Mouse (Mus musculus) embryonic facial prominence, embryonic 15.5 days (tissue): ENCODE data around the gene Atg16l1. TPM values are rescaled to one million over a fixed set of nuclear protein-coding genes. Genes with fewer than 3 reads are reported as not detected.

Source experiments
- ATAC-seq: fragments of 200-750 bp; cut with Nextera tagmentation; 2 replicates; pipeline ENCODE4 v1.8.0; 2017; ENCODE audit warnings: low read depth, moderate TSS enrichment; ENCODE audit not compliant: insufficient number of reproducible peaks, low FRiP score, low TSS enrichment
- H3K27ac ChIP-seq: fragments of 300-500 bp; sonication (generic); replicated peaks from 2 replicates; pipeline ENCODE4 v1.5.1; 2015; ENCODE audit warnings: mild to moderate bottlenecking, inconsistent platforms
- H3K27me3 ChIP-seq: fragments of 300-500 bp; sonication (generic); 2 replicates; pipeline ENCODE4 v1.6.1; 2015; ENCODE audit warnings: inconsistent platforms
- H3K36me3 ChIP-seq: fragments of 300-500 bp; sonication (generic); 2 replicates; pipeline ENCODE4 v1.6.1; 2015; ENCODE audit warnings: mild to moderate bottlenecking, inconsistent platforms
- H3K4me1 ChIP-seq: fragments of 300-500 bp; sonication (generic); 2 replicates; pipeline ENCODE4 v1.6.1; 2015; ENCODE audit warnings: inconsistent platforms
- H3K4me2 ChIP-seq: fragments of 300-500 bp; sonication (generic); replicated peaks from 2 replicates; pipeline ENCODE4 v1.6.1; 2015; ENCODE audit warnings: mild to moderate bottlenecking, inconsistent platforms
- H3K4me3 ChIP-seq: fragments of 300-500 bp; sonication (generic); replicated peaks from 2 replicates; pipeline ENCODE4 v1.5.1; 2015; ENCODE audit warnings: mild to moderate bottlenecking, inconsistent platforms
- H3K9ac ChIP-seq: fragments of 300-500 bp; sonication (generic); 2 replicates; pipeline ENCODE4 v1.6.1; 2015; ENCODE audit warnings: inconsistent platforms
- H3K9me3 ChIP-seq: fragments of 300-500 bp; sonication (generic); replicated peaks from 2 replicates; pipeline ENCODE4 v1.6.1; 2016; ENCODE audit warnings: inconsistent platforms
- WGBS: fragments of 180-500 bp; shearing (Covaris S2); methylation state at CpG from one replicate; pipeline ENCODE4 v1.1.7; 2015; 5-methylcytosine and 5-hydroxymethylcytosine counted together
- polyA plus RNA-seq: library from polyadenylated mRNA; unstranded; fragments of >200 nt; fragmentation: Nextera tagmentation; extraction: Ambion mirVana; gene quantifications from 2 replicates; pipeline ENCODE4 v1.2.1, GENCODE M21; 2015

Gene Atg16l1
- polyA plus RNA-seq, 1 experiment from 2014 or later, result 31.3 TPM

DNA sequence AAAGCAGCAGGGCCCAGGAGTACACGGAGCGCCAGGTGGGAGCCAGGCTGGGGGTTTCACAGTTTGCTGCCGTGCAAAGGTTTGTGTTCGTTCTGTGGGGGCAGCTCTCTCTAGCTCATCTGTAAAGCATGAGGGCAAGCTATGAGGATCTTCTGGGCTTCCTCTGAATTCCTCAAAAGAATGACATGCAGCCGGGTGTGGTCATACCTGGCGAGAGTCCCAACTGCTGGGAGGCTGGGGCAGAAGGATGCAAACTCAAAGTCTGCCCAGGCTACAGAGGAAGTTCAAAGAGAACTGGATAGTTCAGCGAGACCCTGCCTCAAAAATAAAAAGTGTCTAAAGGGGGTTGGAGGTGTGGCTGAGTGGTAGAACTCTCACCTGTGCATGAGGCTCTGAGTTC, 25.4 kb upstream of the Atg16l1 start:
- Histone ChIP-seq H3K9ac (no peak overlapping the region), H3K36me3 (no peaks in the 10 kb centered on the region), H3K27me3 (no peaks in the 10 kb centered on the region), H3K27ac (no peak overlapping the region), H3K4me1 (no peaks in the 10 kb centered on the region; the same call in 1 of the 2 replicates), H3K4me2 (no peak overlapping the region), H3K4me3 (no peak overlapping the region), H3K9me3 (no peaks in the 10 kb centered on the region)
- WGBS, result 79% methylated on average over 7 of the region's 7 CpGs
- ATAC-seq, result no peak

DNA sequence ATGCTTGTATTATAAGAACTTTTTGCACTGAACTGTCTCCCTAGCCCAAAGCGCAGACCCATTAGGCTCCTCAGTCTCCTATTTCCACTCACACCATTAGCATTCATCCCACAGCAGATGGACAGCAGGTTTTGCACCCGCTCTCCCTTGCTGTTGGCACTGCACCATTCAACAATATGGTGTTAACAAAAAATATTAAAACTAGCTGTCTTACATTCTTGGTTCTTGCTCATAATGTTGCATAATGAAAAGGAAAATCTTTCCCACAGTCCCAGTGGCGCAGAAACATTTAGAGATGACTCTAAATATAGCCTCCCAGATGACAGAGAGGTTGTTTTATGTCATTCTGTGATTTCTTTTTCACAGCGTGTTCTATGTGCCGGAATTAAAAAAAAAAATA, 22.5 kb upstream of the Atg16l1 start:
- H3K9ac ChIP-seq, result no peak overlapping the region
- H3K9me3 ChIP-seq, result no peaks in the 10 kb centered on the region
- H3K27ac ChIP-seq, result no peak overlapping the region
- H3K4me1 ChIP-seq, result no peaks in the 10 kb centered on the region; the same call in 1 of the 2 replicates
- no peak overlapping the region for H3K4me3 ChIP-seq
- no peak for ATAC-seq
- H3K36me3 ChIP-seq, result no peaks in the 10 kb centered on the region
- WGBS, result 70% methylated on average over 5 of the region's 5 CpGs
- no peak overlapping the region for H3K4me2 ChIP-seq
- H3K27me3 ChIP-seq, result no peaks in the 10 kb centered on the region

- H3K9ac ChIP-seq, result no peak overlapping the region
- no peaks in the 10 kb centered on the region for H3K36me3 ChIP-seq
- H3K4me3 ChIP-seq, result no peak overlapping the region
- no peaks in the 10 kb centered on the region; the same call in 1 of the 2 replicates for H3K4me1 ChIP-seq
- no peak overlapping the region for H3K4me2 ChIP-seq
- H3K27ac ChIP-seq, result no peak overlapping the region
- H3K9me3 ChIP-seq, result no peaks in the 10 kb centered on the region
- H3K27me3 ChIP-seq, result no peaks in the 10 kb centered on the region
- WGBS, result 65% methylated on average over 3 of the region's 3 CpGs
- ATAC-seq, result no peak
Observed at GRCm38 (mm10) chr1:87734153-87734552, 21.5 kb upstream of the Atg16l1 start.

- no peaks in the 10 kb centered on the region for H3K36me3 ChIP-seq
- no peaks in the 10 kb centered on the region for H3K4me1 ChIP-seq
- ATAC-seq, result no peak
- H3K4me2 ChIP-seq, result no peak overlapping the region
- no peaks in the 10 kb centered on the region for H3K9me3 ChIP-seq
- WGBS, result 67% methylated on average over 6 of the region's 6 CpGs
- no peak overlapping the region for H3K27ac ChIP-seq
- H3K27me3 ChIP-seq, result no peaks in the 10 kb centered on the region
- H3K4me3 ChIP-seq, result no peak overlapping the region
- no peak overlapping the region for H3K9ac ChIP-seq
Observed at GRCm38 (mm10) chr1:87740584-87741290, 14.9 kb upstream of the Atg16l1 start.

DNA sequence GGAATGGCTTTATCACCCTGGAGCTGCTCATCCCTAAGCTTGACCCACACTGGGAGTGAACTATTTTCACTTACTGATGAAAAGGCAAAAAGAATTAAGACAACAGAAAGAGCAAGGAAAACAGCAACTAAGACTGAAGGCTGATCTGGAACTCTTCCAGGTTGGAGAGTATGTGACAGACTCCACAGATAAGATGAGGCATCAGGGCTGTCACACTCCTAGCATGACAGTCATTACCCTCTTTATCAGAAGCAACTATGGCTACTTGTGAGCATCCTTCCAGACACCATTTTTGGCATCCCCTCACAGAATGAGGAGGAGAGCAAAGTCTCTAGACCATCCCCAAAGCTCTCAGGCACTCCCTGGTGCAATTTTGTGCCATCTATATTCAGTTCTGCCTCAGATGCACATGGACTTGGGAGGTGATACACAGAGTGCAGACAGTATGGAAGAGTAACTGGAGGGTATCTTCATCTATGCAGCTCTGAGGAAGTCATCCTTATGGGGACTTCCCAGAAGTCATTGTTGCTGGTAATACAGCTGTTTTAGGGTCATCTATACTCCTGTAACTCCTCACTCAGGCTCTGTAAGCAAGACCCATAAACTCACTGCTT, 6.2 kb upstream of the Atg16l1 start:
- Histone ChIP-seq H3K9me3 (no peaks in the 10 kb centered on the region), H3K4me1 (no peaks in the 10 kb centered on the region), H3K9ac (no peak overlapping the region), H3K4me2 (no peak overlapping the region), H3K27me3 (peaks cover 5% of the 10 kb centered on the region; the same call in 1 of the 2 replicates), H3K4me3 (no peak overlapping the region), H3K36me3 (no peaks in the 10 kb centered on the region), H3K27ac (no peak overlapping the region)
- no peak for ATAC-seq

DNA sequence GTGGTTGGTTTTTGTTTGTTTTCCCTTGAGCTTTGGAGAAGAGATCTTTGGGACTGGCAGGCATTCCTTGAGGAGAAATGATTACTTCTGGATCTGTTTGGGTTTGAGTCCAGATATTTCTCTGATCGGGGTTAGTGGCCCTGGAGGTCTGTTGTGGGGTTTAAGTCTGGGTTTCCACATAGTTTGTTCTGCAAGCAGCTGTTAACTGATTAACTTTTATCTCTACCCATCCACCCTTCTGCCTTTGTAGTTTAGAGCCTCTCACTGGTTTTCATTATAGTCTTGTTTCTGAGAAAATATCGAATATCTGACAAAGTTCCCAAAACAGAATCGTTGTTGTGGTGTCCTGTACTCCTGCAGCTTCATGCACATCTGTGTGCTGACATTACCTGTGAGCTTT, 8.2 kb downstream of the Atg16l1 start:
- Histone ChIP-seq H3K9ac (no peak overlapping the region), H3K9me3 (no peaks in the 10 kb centered on the region), H3K36me3 (peaks cover 87% of the 10 kb centered on the region), H3K4me3 (no peak overlapping the region), H3K4me2 (no peak overlapping the region), H3K27ac (no peak overlapping the region), H3K27me3 (no peaks in the 10 kb centered on the region), H3K4me1 (no peaks in the 10 kb centered on the region)
- no peak for ATAC-seq
- 91% methylated on average over 3 of the region's 3 CpGs for WGBS

DNA sequence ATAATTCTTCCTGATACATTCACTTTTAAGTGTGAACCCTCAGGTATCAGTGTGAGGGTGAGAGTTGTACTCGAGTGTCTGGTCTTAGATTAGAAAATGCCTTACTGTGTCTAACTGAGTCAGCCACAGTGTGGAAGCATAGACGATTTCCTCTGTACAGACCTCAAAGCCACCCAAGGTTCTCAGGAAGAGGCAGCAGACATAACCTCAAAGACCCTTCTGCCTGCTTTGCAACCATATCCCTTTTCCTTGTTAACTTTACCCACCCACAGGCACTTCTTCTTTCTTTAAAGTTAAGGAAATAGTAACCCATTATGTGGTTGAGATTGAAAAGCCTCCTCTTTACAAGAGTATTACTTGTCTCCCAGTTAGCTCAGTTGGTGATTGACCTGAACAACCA, 10.1 kb downstream of the Atg16l1 start:
- no peaks in the 10 kb centered on the region for H3K27me3 ChIP-seq
- H3K4me3 ChIP-seq, result no peak overlapping the region

DNA sequence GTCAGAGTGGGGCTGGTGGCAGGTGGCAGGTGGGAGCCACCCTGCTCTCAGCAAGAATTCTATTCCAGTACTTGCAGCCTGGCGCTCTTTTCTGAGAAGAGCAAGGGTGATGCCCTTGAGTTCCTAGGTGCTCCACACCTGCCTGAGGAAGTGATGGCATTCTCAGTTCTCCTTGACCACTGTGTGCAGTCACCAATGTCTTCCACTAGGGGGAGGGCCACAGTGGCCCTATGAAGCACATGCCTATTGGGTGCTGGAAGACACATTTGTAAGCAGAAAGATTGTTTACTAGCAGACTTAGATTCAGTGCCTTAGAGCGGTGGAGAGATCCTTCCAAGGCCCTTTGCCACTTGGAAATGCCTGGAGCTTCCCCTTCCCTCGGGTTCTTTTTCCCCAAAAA, 10.6 kb downstream of the Atg16l1 start:
- no peak for ATAC-seq
- Histone ChIP-seq H3K27ac (no peak overlapping the region), H3K36me3 (peaks cover 92% of the 10 kb centered on the region), H3K27me3 (no peaks in the 10 kb centered on the region), H3K9ac (no peak overlapping the region), H3K4me3 (no peak overlapping the region), H3K9me3 (no peaks in the 10 kb centered on the region), H3K4me1 (no peaks in the 10 kb centered on the region), H3K4me2 (no peak overlapping the region)
- WGBS, result 89% methylated on average over 3 of the region's 3 CpGs

More for the DNA sequence above, 10.1 kb downstream of the Atg16l1 start:
- no peak overlapping the region for H3K9ac ChIP-seq
- H3K9me3 ChIP-seq, result no peaks in the 10 kb centered on the region
- H3K27ac ChIP-seq, result no peak overlapping the region
- 89% methylated on average over 2 of the region's 2 CpGs for WGBS
- no peak for ATAC-seq
- no peaks in the 10 kb centered on the region for H3K4me1 ChIP-seq
- no peak overlapping the region for H3K4me2 ChIP-seq
- H3K36me3 ChIP-seq, result peaks cover 91% of the 10 kb centered on the region

- H3K4me3 ChIP-seq, result no peak overlapping the region
- H3K4me2 ChIP-seq, result no peak overlapping the region
- peaks cover 91% of the 10 kb centered on the region for H3K36me3 ChIP-seq
- no peaks in the 10 kb centered on the region for H3K27me3 ChIP-seq
- no peak overlapping the region for H3K27ac ChIP-seq
- H3K9ac ChIP-seq, result no peak overlapping the region
- no peak for ATAC-seq
- WGBS, result 95% methylated on average over 2 of the region's 2 CpGs
- no peaks in the 10 kb centered on the region for H3K9me3 ChIP-seq
- no peaks in the 10 kb centered on the region for H3K4me1 ChIP-seq
Observed at GRCm38 (mm10) chr1:87769263-87769662, 13.6 kb downstream of the Atg16l1 start.

GRCm38 (mm10) chr1:87770486-87770885, 14.8 kb downstream of the Atg16l1 start:
- no peaks in the 10 kb centered on the region for H3K4me1 ChIP-seq
- peaks cover 91% of the 10 kb centered on the region for H3K36me3 ChIP-seq
- H3K4me2 ChIP-seq, result no peak overlapping the region
- no peak overlapping the region for H3K27ac ChIP-seq
- H3K9me3 ChIP-seq, result no peaks in the 10 kb centered on the region
- no peak for ATAC-seq
- no peak overlapping the region for H3K9ac ChIP-seq
- H3K4me3 ChIP-seq, result no peak overlapping the region
- H3K27me3 ChIP-seq, result no peaks in the 10 kb centered on the region
- WGBS, result 92% methylated on average over 3 of the region's 3 CpGs

DNA sequence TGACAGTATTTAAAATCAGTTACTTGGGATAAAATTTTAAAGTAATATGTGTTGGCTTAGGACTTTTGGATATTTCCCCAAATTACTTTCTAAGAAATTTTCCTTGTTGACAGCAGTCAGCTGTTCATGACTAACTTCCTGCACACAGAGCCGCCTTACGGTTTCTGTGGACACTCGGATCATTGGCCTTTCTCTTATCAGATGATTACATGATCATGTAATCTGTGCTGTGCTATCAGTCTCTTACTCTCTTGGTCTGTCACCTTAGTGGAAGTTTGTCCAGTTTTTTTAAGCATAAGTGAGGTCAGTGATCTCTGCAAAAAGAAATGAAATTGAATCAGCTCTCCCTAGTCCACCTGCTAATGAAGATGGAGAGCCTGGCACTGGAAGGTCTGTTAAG, 16.1 kb downstream of the Atg16l1 start:
- H3K36me3 ChIP-seq, result peaks cover 91% of the 10 kb centered on the region
- no peak for ATAC-seq

GRCm38 (mm10) chr1:87773336-87773735, 17.7 kb downstream of the Atg16l1 start:
- peaks cover 90% of the 10 kb centered on the region for H3K36me3 ChIP-seq
- no peak overlapping the region for H3K27ac ChIP-seq
- 69% methylated on average over 2 of the region's 2 CpGs for WGBS
- no peaks in the 10 kb centered on the region for H3K4me1 ChIP-seq
- no peak overlapping the region for H3K4me2 ChIP-seq
- no peaks in the 10 kb centered on the region for H3K27me3 ChIP-seq
- no peak overlapping the region for H3K4me3 ChIP-seq
- no peak for ATAC-seq
- no peaks in the 10 kb centered on the region for H3K9me3 ChIP-seq
- H3K9ac ChIP-seq, result no peak overlapping the region

More for the DNA sequence above, 16.1 kb downstream of the Atg16l1 start:
- Histone ChIP-seq H3K4me2 (no peak overlapping the region), H3K27ac (no peak overlapping the region), H3K9me3 (no peaks in the 10 kb centered on the region), H3K27me3 (no peaks in the 10 kb centered on the region), H3K4me1 (no peaks in the 10 kb centered on the region), H3K9ac (no peak overlapping the region), H3K4me3 (no peak overlapping the region)
- WGBS, result 95% methylated on average over 3 of the region's 3 CpGs
